Mouse (Mus musculus) erythroid progenitor cell, adult 5-6 weeks (primary cell): ENCODE data around the gene Tmem132c. TPM values are rescaled to one million over a fixed set of nuclear protein-coding genes. Genes with fewer than 3 reads are reported as not detected.

Source experiments
- ATAC-seq: replicated peaks from 2 replicates; pipeline ENCODE4 v1.8.0; 2016; ENCODE audit warnings: moderate number of reproducible peaks, mild to moderate bottlenecking, moderate TSS enrichment, inconsistent platforms; ENCODE audit not compliant: poor library complexity, low FRiP score, severe bottlenecking
- total RNA-seq, 2 experiments: library from RNA; stranded (forward) in 1 of 2; stranded (reverse) in 1 of 2; fragments of 150-400 nt in 1 of 2; fragments of 186-747, 209-891 nt in 1 of 2; gene quantifications; 2 replicates each; pipeline versions ENCODE4 v1.2.3 to v1.2.4; 2015 to 2017; ENCODE audit warnings: low replicate concordance in 2 of 2

Tmem132c gene
- total RNA-seq, 2 experiments from 2014 or later, result not detected

- no peak for ATAC-seq
These were observed 39.6 kb downstream of the Tmem132c start for GRCm38 (mm10) chr5:127281186-127281585.

- no peak for ATAC-seq
These were observed 41.0 kb downstream of the Tmem132c start for GRCm38 (mm10) chr5:127282539-127283123.

- no peak for ATAC-seq
These were observed 45.3 kb downstream of the Tmem132c start for GRCm38 (mm10) chr5:127286886-127287285.

GRCm38 (mm10) chr5:127289659-127290058 lies 48.1 kb downstream of the Tmem132c start:
- no peak for ATAC-seq

GRCm38 (mm10) chr5:127290461-127291250 lies 49.0 kb downstream of the Tmem132c start:
- no peak for ATAC-seq

GRCm38 (mm10) chr5:127291581-127291980 lies 50.0 kb downstream of the Tmem132c start:
- ATAC-seq, result no peak

- ATAC-seq, result no peak
These were observed 52.1 kb downstream of the Tmem132c start for GRCm38 (mm10) chr5:127293698-127294097.

- ATAC-seq, result no peak
These were observed 55.9 kb downstream of the Tmem132c start for GRCm38 (mm10) chr5:127297461-127297860.

- ATAC-seq, result no peak
These were observed 56.5 kb downstream of the Tmem132c start for GRCm38 (mm10) chr5:127298060-127298459.

GRCm38 (mm10) chr5:127299010-127299409 lies 57.4 kb downstream of the Tmem132c start:
- ATAC-seq, result no peak

GRCm38 (mm10) chr5:127300597-127301254 lies 59.1 kb downstream of the Tmem132c start:
- ATAC-seq, result no peak

GRCm38 (mm10) chr5:127305312-127305711 lies 63.7 kb downstream of the Tmem132c start:
- no peak for ATAC-seq

- ATAC-seq, result no peak
These were observed 64.1 kb downstream of the Tmem132c start for GRCm38 (mm10) chr5:127305719-127306118.

- no peak for ATAC-seq
These were observed 65.1 kb downstream of the Tmem132c start for GRCm38 (mm10) chr5:127306726-127307125.

GRCm38 (mm10) chr5:127310318-127311004 lies 68.9 kb downstream of the Tmem132c start:
- no peak for ATAC-seq

GRCm38 (mm10) chr5:127311005-127311331 lies 69.4 kb downstream of the Tmem132c start:
- ATAC-seq, result no peak

- no peak for ATAC-seq
These were observed 72.0 kb downstream of the Tmem132c start for GRCm38 (mm10) chr5:127313634-127314033.

- no peak for ATAC-seq
These were observed 77.6 kb downstream of the Tmem132c start for GRCm38 (mm10) chr5:127319096-127319779.

GRCm38 (mm10) chr5:127324645-127325044 lies 83.0 kb downstream of the Tmem132c start:
- ATAC-seq, result no peak
